Mouse (Mus musculus) MEL (cell line): Measurements from ENCODE around the gene Olfr776. TPM values are rescaled to one million over a fixed set of nuclear protein-coding genes. Genes with fewer than 3 reads are reported as not detected.

ENCODE experiments used
- polyA plus RNA-seq, 2 experiments: library from polyadenylated mRNA; stranded (reverse) in 1 of 2; unstranded in 1 of 2; fragments of >175 nt in 1 of 2; fragments of >200 nt in 1 of 2; gene quantifications; 2 replicates each; pipeline versions ENCODE4 v1.2.1 to v1.2.4; 2012; ENCODE audit warnings: low replicate concordance in 2 of 2, low read depth in 1 of 2; ENCODE audit not compliant: insufficient read length in 2 of 2, insufficient read depth in 1 of 2, missing spikeins in 1 of 2
- total RNA-seq: library from RNA; depleted of rRNA; stranded (reverse); fragments of 300-350 nt; gene quantifications from 2 replicates; pipeline ENCODE4 v1.2.3, GENCODE M21; 2012; rRNA removed

Olfr776 gene
- total and polyA plus RNA-seq, 3 experiments = not detected

Other genes with a start within 250 kb of the Olfr776 start
- gene Olfr763, start 248.3 kb upstream of the Olfr776 start, total RNA-seq = not detected in 2 replicates
- gene Olfr763, start 248.3 kb upstream of the Olfr776 start, polyA plus RNA-seq = not detected
- gene Olfr764-ps1, start 219.2 kb upstream of the Olfr776 start, total RNA-seq = not detected in 2 replicates
- not detected for gene Olfr764-ps1, start 219.2 kb upstream of the Olfr776 start, polyA plus RNA-seq
- gene Olfr765, start 209.1 kb upstream of the Olfr776 start, total RNA-seq = not detected in 2 replicates
- gene Olfr765, start 209.1 kb upstream of the Olfr776 start, polyA plus RNA-seq = not detected
- not detected in 2 replicates for gene Olfr766-ps1, start 190.2 kb upstream of the Olfr776 start, total RNA-seq
- gene Olfr766-ps1, start 190.2 kb upstream of the Olfr776 start, polyA plus RNA-seq = not detected
- gene Olfr767, start 176.2 kb upstream of the Olfr776 start, total RNA-seq = not detected in 2 replicates
- not detected for gene Olfr767, start 176.2 kb upstream of the Olfr776 start, polyA plus RNA-seq
- gene Olfr768, start 159.8 kb upstream of the Olfr776 start, total RNA-seq = not detected in 2 replicates
- not detected for gene Olfr768, start 159.8 kb upstream of the Olfr776 start, polyA plus RNA-seq
- not detected in 2 replicates for gene Olfr769, start 141.3 kb upstream of the Olfr776 start, total RNA-seq
- not detected for gene Olfr769, start 141.3 kb upstream of the Olfr776 start, polyA plus RNA-seq
- gene Olfr770, start 120.1 kb upstream of the Olfr776 start, total RNA-seq = not detected in 2 replicates
- not detected for gene Olfr770, start 120.1 kb upstream of the Olfr776 start, polyA plus RNA-seq
- gene Olfr771, start 94.4 kb upstream of the Olfr776 start, total RNA-seq = not detected in 2 replicates
- gene Olfr771, start 94.4 kb upstream of the Olfr776 start, polyA plus RNA-seq = not detected
- gene Olfr772, start 81.2 kb upstream of the Olfr776 start, total RNA-seq = not detected in 2 replicates
- not detected for gene Olfr772, start 81.2 kb upstream of the Olfr776 start, polyA plus RNA-seq
- gene Olfr773, start 71.7 kb upstream of the Olfr776 start, total RNA-seq = not detected in 2 replicates
- not detected for gene Olfr773, start 71.7 kb upstream of the Olfr776 start, polyA plus RNA-seq
- not detected in 2 replicates for gene Olfr774, start 22.9 kb upstream of the Olfr776 start, total RNA-seq
- gene Olfr774, start 22.9 kb upstream of the Olfr776 start, polyA plus RNA-seq = not detected
- not detected in 2 replicates for gene Olfr775, start 10.7 kb upstream of the Olfr776 start, total RNA-seq
- gene Olfr775, start 10.7 kb upstream of the Olfr776 start, polyA plus RNA-seq = not detected
- gene Olfr777, start 12.4 kb downstream of the Olfr776 start, total RNA-seq = not detected in 2 replicates
- not detected for gene Olfr777, start 12.4 kb downstream of the Olfr776 start, polyA plus RNA-seq
- gene Olfr780, start 59.0 kb downstream of the Olfr776 start, total RNA-seq = not detected in 2 replicates
- not detected for gene Olfr780, start 59.0 kb downstream of the Olfr776 start, polyA plus RNA-seq
- gene Olfr781, start 69.7 kb downstream of the Olfr776 start, total RNA-seq = not detected in 2 replicates
- not detected for gene Olfr781, start 69.7 kb downstream of the Olfr776 start, polyA plus RNA-seq
- not detected in 2 replicates for gene Olfr782, start 89.7 kb downstream of the Olfr776 start, total RNA-seq
- gene Olfr782, start 89.7 kb downstream of the Olfr776 start, polyA plus RNA-seq = not detected
- gene Olfr784, start 125.0 kb downstream of the Olfr776 start, total RNA-seq = 0.13 and 0.15 TPM in 2 replicates
- gene Olfr784, start 125.0 kb downstream of the Olfr776 start, polyA plus RNA-seq = under 1 TPM in 1 of 2 experiments, not detected in 1; 0.36 TPM
- gene Olfr785, start 146.3 kb downstream of the Olfr776 start, total RNA-seq = not detected in 2 replicates
- gene Olfr785, start 146.3 kb downstream of the Olfr776 start, polyA plus RNA-seq = not detected
- not detected in 2 replicates for gene Olfr786, start 168.2 kb downstream of the Olfr776 start, total RNA-seq
- gene Olfr786, start 168.2 kb downstream of the Olfr776 start, polyA plus RNA-seq = not detected
- not detected in 2 replicates for gene Olfr787, start 202.7 kb downstream of the Olfr776 start, total RNA-seq
- not detected for gene Olfr787, start 202.7 kb downstream of the Olfr776 start, polyA plus RNA-seq
- gene Olfr788, start 211.9 kb downstream of the Olfr776 start, total RNA-seq = not detected in 2 replicates
- not detected for gene Olfr788, start 211.9 kb downstream of the Olfr776 start, polyA plus RNA-seq
- gene Olfr789, start 225.6 kb downstream of the Olfr776 start, total RNA-seq = not detected in 2 replicates
- not detected for gene Olfr789, start 225.6 kb downstream of the Olfr776 start, polyA plus RNA-seq
- gene Olfr790, start 239.4 kb downstream of the Olfr776 start, total RNA-seq = not detected in 2 replicates
- gene Olfr790, start 239.4 kb downstream of the Olfr776 start, polyA plus RNA-seq = not detected